Mouse (Mus musculus): Measurements from ENCODE around the gene Bpifa6.

Bpifa6 gene

GRCm38 (mm10) chr2:154044743-154045142 lies 70.0 kb downstream of the Bpifa6 start:
- DNase-seq = no peak

All from cerebellum, postnatal 36 days (tissue).